Mouse (Mus musculus): ENCODE measurements at regions not wholly inside any gene's neighbourhood (a gene's known extent, or its start where the extent isn't known, plus 50 kb on each side); places are given as distances from the start of the nearest gene placed in this dataset.

GRCm38 (mm10) chr13:16771845-16772244 lies 760.2 kb downstream of the Inhba start:
- peak; percentile 52; the same call in 1 of the 2 replicates for TF ChIP-seq GATA4 (IDR thresholded peaks at IDR 0.05; ENCODE audit: insufficient replicate concordance, low read length)

GRCm38 (mm10) chr13:16805560-16805959 lies 793.9 kb downstream of the Inhba start:
- TF ChIP-seq GATA4 (IDR thresholded peaks at IDR 0.05; ENCODE audit: insufficient replicate concordance, low read length): no peak

Data from liver, adult (tissue).